Mouse (Mus musculus): ENCODE measurements at regions not wholly inside any gene's neighbourhood (a gene's known extent, or its start where the extent isn't known, plus 50 kb on each side); places are given as distances from the start of the nearest gene placed in this dataset.

- TF ChIP-seq CTCF (IDR thresholded peaks at IDR 0.05; ENCODE audit: borderline replicate concordance, insufficient read depth, low read depth, low read length), result no peak
- TF ChIP-seq POLR2A (IDR thresholded peaks at IDR 0.05; ENCODE audit: borderline replicate concordance, insufficient read depth, low read length), result no peak
- Histone ChIP-seq H3K27ac (ENCODE audit: insufficient read depth, low read length) (no peak overlapping the region), H3K27me3 (ENCODE audit: control insufficient read depth, insufficient read depth, low read length) (no peaks in the 10 kb centered on the region), H3K4me1 (ENCODE audit: control insufficient read depth, insufficient read depth, low read length) (no peaks in the 10 kb centered on the region; the same call in 1 of the 2 replicates), H3K4me3 (replicated peaks; ENCODE audit: insufficient read depth, low read depth, low read length) (no peak overlapping the region)
- 89% methylated on average over 4 of the region's 4 CpGs for WGBS
- no peak for DNase-seq
These were observed 425.4 kb downstream of the Nedd1 start for GRCm38 (mm10) chr10:92296837-92297236.

- no peaks in the 10 kb centered on the region for H3K27me3 ChIP-seq (ENCODE audit: control insufficient read depth, insufficient read depth, low read length)
- no peak overlapping the region for H3K4me3 ChIP-seq (replicated peaks; ENCODE audit: insufficient read depth, low read depth, low read length)
- WGBS, result 40% methylated on average over 9 of the region's 9 CpGs
- no peaks in the 10 kb centered on the region; the same call in 1 of the 2 replicates for H3K4me1 ChIP-seq (ENCODE audit: control insufficient read depth, insufficient read depth, low read length)
- DNase-seq, result no peak
- TF ChIP-seq POLR2A (IDR thresholded peaks at IDR 0.05; ENCODE audit: borderline replicate concordance, insufficient read depth, low read length) (no peak), CTCF (IDR thresholded peaks at IDR 0.05; ENCODE audit: borderline replicate concordance, insufficient read depth, low read depth, low read length) (no peak)
- no peak overlapping the region for H3K27ac ChIP-seq (ENCODE audit: insufficient read depth, low read length)
These were observed 425.9 kb downstream of the Nedd1 start for GRCm38 (mm10) chr10:92296303-92296702.

- Histone ChIP-seq H3K4me3 (replicated peaks; ENCODE audit: insufficient read depth, low read depth, low read length) (no peak overlapping the region), H3K4me1 (ENCODE audit: control insufficient read depth, insufficient read depth, low read length) (no peaks in the 10 kb centered on the region; the same call in 1 of the 2 replicates), H3K27ac (ENCODE audit: insufficient read depth, low read length) (no peak overlapping the region), H3K27me3 (ENCODE audit: control insufficient read depth, insufficient read depth, low read length) (no peaks in the 10 kb centered on the region)
- no peak for TF ChIP-seq CTCF (IDR thresholded peaks at IDR 0.05; ENCODE audit: borderline replicate concordance, insufficient read depth, low read depth, low read length)
- TF ChIP-seq POLR2A (IDR thresholded peaks at IDR 0.05; ENCODE audit: borderline replicate concordance, insufficient read depth, low read length), result no peak
- DNase-seq, result no peak
- WGBS, result 13% methylated on average over 4 of the region's 4 CpGs
These were observed 429.0 kb downstream of the Nedd1 start for GRCm38 (mm10) chr10:92293261-92293660.

- WGBS, result 35% methylated on average over 5 of the region's 5 CpGs
- Histone ChIP-seq H3K4me1 (ENCODE audit: control insufficient read depth, insufficient read depth, low read length) (no peaks in the 10 kb centered on the region; the same call in 1 of the 2 replicates), H3K27me3 (ENCODE audit: control insufficient read depth, insufficient read depth, low read length) (no peaks in the 10 kb centered on the region), H3K27ac (ENCODE audit: insufficient read depth, low read length) (no peak overlapping the region), H3K4me3 (replicated peaks; ENCODE audit: insufficient read depth, low read depth, low read length) (no peak overlapping the region)
- TF ChIP-seq POLR2A (IDR thresholded peaks at IDR 0.05; ENCODE audit: borderline replicate concordance, insufficient read depth, low read length), result no peak
- DNase-seq, result no peak
These were observed 433.0 kb downstream of the Nedd1 start for GRCm38 (mm10) chr10:92289230-92289629.

GRCm38 (mm10) chr10:92284231-92284630 is 438.0 kb downstream of the Nedd1 start:
- H3K4me3 ChIP-seq (replicated peaks; ENCODE audit: insufficient read depth, low read depth, low read length), result no peak overlapping the region
- WGBS, result 16% methylated on average over 4 of the region's 4 CpGs
- no peak overlapping the region for H3K27ac ChIP-seq (ENCODE audit: insufficient read depth, low read length)
- no peak for DNase-seq
- TF ChIP-seq CTCF (IDR thresholded peaks at IDR 0.05; ENCODE audit: borderline replicate concordance, insufficient read depth, low read depth, low read length), result no peak
- TF ChIP-seq POLR2A (IDR thresholded peaks at IDR 0.05; ENCODE audit: borderline replicate concordance, insufficient read depth, low read length), result no peak
- H3K4me1 ChIP-seq (ENCODE audit: control insufficient read depth, insufficient read depth, low read length), result no peaks in the 10 kb centered on the region
- no peaks in the 10 kb centered on the region for H3K27me3 ChIP-seq (ENCODE audit: control insufficient read depth, insufficient read depth, low read length)

- no peak for TF ChIP-seq POLR2A (IDR thresholded peaks at IDR 0.05; ENCODE audit: borderline replicate concordance, insufficient read depth, low read length)
- no peak for TF ChIP-seq CTCF (IDR thresholded peaks at IDR 0.05; ENCODE audit: borderline replicate concordance, insufficient read depth, low read depth, low read length)
These were observed 444.2 kb downstream of the Nedd1 start for GRCm38 (mm10) chr10:92277981-92278380.

GRCm38 (mm10) chr10:92257815-92258214 is 464.4 kb downstream of the Nedd1 start:
- H3K27ac ChIP-seq (ENCODE audit: insufficient read depth, low read length), result no peak overlapping the region
- TF ChIP-seq POLR2A (IDR thresholded peaks at IDR 0.05; ENCODE audit: borderline replicate concordance, insufficient read depth, low read length) (no peak), CTCF (IDR thresholded peaks at IDR 0.05; ENCODE audit: borderline replicate concordance, insufficient read depth, low read depth, low read length) (no peak)
- H3K27me3 ChIP-seq (ENCODE audit: control insufficient read depth, insufficient read depth, low read length), result no peaks in the 10 kb centered on the region
- WGBS, result 59% methylated on average over 3 of the region's 3 CpGs
- no peaks in the 10 kb centered on the region for H3K4me1 ChIP-seq (ENCODE audit: control insufficient read depth, insufficient read depth, low read length)
- no peak overlapping the region for H3K4me3 ChIP-seq (replicated peaks; ENCODE audit: insufficient read depth, low read depth, low read length)
- no peak for DNase-seq

More at GRCm38 (mm10) chr10:92277981-92278380, 444.2 kb downstream of the Nedd1 start:
- 48% methylated on average over 2 of the region's 2 CpGs for WGBS
- Histone ChIP-seq H3K4me1 (ENCODE audit: control insufficient read depth, insufficient read depth, low read length) (no peaks in the 10 kb centered on the region), H3K27ac (ENCODE audit: insufficient read depth, low read length) (no peak overlapping the region), H3K27me3 (ENCODE audit: control insufficient read depth, insufficient read depth, low read length) (no peaks in the 10 kb centered on the region; the same call in 1 of the 2 replicates), H3K4me3 (replicated peaks; ENCODE audit: insufficient read depth, low read depth, low read length) (no peak overlapping the region)
- no peak for DNase-seq

- peak in 1 of 2 experiments; percentile 12 for DNase-seq
- WGBS, result 33% methylated on average over 3 of the region's 3 CpGs
- no peak overlapping the region for H3K4me3 ChIP-seq (replicated peaks; ENCODE audit: insufficient read depth, low read depth, low read length)
These were observed 473.6 kb downstream of the Nedd1 start for GRCm38 (mm10) chr10:92248648-92249047.

More at GRCm38 (mm10) chr10:92248648-92249047, 473.6 kb downstream of the Nedd1 start:
- H3K27ac ChIP-seq (ENCODE audit: insufficient read depth, low read length), result no peak overlapping the region
- H3K27me3 ChIP-seq (ENCODE audit: control insufficient read depth, insufficient read depth, low read length), result no peaks in the 10 kb centered on the region; the same call in 1 of the 2 replicates
- TF ChIP-seq POLR2A (IDR thresholded peaks at IDR 0.05; ENCODE audit: borderline replicate concordance, insufficient read depth, low read length) (no peak), CTCF (IDR thresholded peaks at IDR 0.05; ENCODE audit: borderline replicate concordance, insufficient read depth, low read depth, low read length) (no peak)
- no peaks in the 10 kb centered on the region for H3K4me1 ChIP-seq (ENCODE audit: control insufficient read depth, insufficient read depth, low read length)
